Mouse (Mus musculus) c-Kit-positive CD71-negative TER-119-negative erythroid progenitor cells, embryonic 14.5 days (primary cell): ENCODE data around the gene Cend1.
A peak's percentile ranks its signal among the peaks of the same experiment; 100 is the strongest.
"Not testable (repeated sequence)": the region's sequence is repeated elsewhere in the genome, so short reads cannot be mapped to it uniquely, and the experiment has no call there.

Source experiments
- DNase-seq: peaks from one replicate; pipeline ENCODE4 v3.0.0-alpha.2; 2013; ENCODE audit warnings: low read depth

The Cend1 gene

GRCm38 (mm10) chr7:141429840-141430584 lies 721 bp upstream of the Cend1 start:
- no peak for DNase-seq

- DNase-seq: no peak
Measured at GRCm38 (mm10) chr7:141428701-141429100, 590 bp downstream of the Cend1 start.

- no peak for DNase-seq
Measured at GRCm38 (mm10) chr7:141426948-141427730, 2.2 kb downstream of the Cend1 start.

- DNase-seq: no peak
Measured at GRCm38 (mm10) chr7:141423811-141424210, 5.5 kb downstream of the Cend1 start.

- no peak for DNase-seq
Measured at GRCm38 (mm10) chr7:141420030-141420702, 9.1 kb downstream of the Cend1 start.

- DNase-seq: no peak
Measured at GRCm38 (mm10) chr7:141418970-141419369, 10.3 kb downstream of the Cend1 start.

- no peak for DNase-seq
Measured at GRCm38 (mm10) chr7:141417731-141418681, 11.3 kb downstream of the Cend1 start.

- DNase-seq: no peak
Measured at GRCm38 (mm10) chr7:141416144-141416841, 13.0 kb downstream of the Cend1 start.

- peak; percentile 100 for DNase-seq
Measured at GRCm38 (mm10) chr7:141413809-141414584, 15.3 kb downstream of the Cend1 start, which contains the start of gene Gatd1. TSS of gene Gatd1 (minus strand) at chr7:141414136.

- no peak for DNase-seq
Measured at GRCm38 (mm10) chr7:141413331-141413730, 16.0 kb downstream of the Cend1 start.

- no peak for DNase-seq
Measured at GRCm38 (mm10) chr7:141411667-141412066, 17.6 kb downstream of the Cend1 start.

- DNase-seq: no peak
Measured at GRCm38 (mm10) chr7:141410631-141411030, 18.7 kb downstream of the Cend1 start.

- peak; percentile 71 for DNase-seq
Measured at GRCm38 (mm10) chr7:141408833-141409232, 20.5 kb downstream of the Cend1 start.

GRCm38 (mm10) chr7:141407670-141408069 lies 21.6 kb downstream of the Cend1 start:
- DNase-seq: not testable (repeated sequence)

GRCm38 (mm10) chr7:141405466-141405865 lies 23.8 kb downstream of the Cend1 start:
- no peak for DNase-seq

GRCm38 (mm10) chr7:141403305-141403704 lies 26.0 kb downstream of the Cend1 start:
- DNase-seq: no peak

- DNase-seq: no peak
Measured at GRCm38 (mm10) chr7:141395348-141395747, 33.9 kb downstream of the Cend1 start.

- peak; percentile 82 for DNase-seq
Measured at GRCm38 (mm10) chr7:141394771-141395170, 34.5 kb downstream of the Cend1 start.

- DNase-seq: no peak
Measured at GRCm38 (mm10) chr7:141394158-141394557, 35.1 kb downstream of the Cend1 start.
